Mouse (Mus musculus): ENCODE measurements around the gene Cd83.

Gene Cd83

DNA sequence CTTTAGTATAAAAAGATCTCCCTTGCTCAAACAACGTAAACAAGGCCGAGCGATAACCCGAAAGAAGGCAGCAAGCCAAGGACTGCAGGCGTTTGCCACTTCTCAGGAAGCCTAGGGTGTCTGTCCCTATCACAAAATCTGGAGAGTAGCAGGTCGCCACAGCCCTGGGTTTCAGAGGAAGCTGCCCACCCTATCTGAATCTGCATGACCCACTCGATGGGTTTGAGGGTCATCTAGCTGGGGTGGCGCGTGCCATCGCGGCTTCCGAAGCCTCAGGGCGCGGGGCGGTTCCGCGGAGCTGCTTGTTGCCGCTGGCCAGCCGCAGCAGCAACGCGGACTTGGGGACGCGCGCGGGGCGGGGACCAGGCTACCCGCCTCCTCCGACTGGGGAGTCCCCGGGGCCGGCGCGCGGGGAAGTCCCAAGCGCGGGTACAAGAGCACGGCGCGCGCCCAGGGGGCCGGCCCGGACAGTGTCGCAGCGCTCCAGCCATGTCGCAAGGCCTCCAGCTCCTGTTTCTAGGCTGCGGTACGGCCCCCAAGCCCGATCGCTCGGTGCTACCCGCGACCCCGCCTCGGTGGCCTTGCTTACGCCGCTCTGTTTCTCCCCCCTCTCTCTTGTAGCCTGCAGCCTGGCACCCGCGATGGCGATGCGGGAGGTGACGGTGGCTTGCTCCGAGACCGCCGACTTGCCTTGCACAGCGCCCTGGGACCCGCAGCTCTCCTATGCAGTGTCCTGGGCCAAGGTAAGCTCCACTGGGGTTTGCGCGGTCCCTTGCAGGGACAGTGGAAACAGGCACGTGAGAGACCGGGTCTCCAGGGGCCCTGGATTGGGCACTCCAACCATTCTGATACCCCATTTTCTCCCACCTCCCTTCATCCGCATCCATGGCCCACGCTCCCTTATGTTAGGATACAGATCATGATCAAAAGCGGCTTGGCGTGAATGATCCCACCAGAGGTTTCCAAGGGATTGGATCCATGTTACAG lies at the start of gene Cd83:
TSS of gene Cd83 (plus strand) at position 51 of the 987 bp plus-strand sequence.
- in situ Hi-C loops (cut with MboI, MseI), result no loop called here

DNA sequence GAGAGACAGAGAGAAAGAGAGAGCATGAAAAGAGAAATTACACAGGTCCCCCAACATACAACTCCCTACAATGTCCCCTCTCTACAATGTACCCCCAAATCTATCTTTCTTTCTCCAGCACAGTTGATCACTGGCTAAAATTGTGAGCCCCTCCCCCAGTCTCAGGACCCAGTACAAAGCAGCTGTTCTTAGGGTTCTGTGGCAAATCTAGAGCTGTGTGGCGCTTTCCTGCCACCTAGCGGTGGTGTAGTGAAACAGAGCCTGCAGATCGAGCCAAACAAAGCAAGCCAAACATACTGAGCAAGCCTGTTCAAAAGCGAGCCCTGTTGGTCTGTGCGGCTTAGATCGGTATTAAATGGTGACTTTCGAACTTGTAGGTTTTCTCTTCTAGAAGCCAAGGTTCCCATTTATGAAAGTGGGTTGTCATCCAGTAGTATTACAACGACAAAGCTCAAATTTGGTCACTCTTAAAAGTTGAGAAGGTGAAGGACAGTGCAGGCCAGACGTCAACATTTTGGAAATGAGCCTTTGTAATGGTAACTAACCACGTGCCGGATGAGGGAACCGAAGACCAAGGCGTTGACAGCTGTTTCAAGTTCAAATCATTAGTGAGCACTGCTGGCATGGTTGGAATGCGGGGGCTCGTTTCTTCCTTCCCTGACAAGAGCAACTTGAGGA lies 44.8 kb upstream of the Cd83 start:
- in situ Hi-C loops (cut with MboI, MseI), result loop anchor here (5.0 kb wide), 2 partner anchors 63 to 142 kb away; no protein-coding TSS in a partner anchor

DNA sequence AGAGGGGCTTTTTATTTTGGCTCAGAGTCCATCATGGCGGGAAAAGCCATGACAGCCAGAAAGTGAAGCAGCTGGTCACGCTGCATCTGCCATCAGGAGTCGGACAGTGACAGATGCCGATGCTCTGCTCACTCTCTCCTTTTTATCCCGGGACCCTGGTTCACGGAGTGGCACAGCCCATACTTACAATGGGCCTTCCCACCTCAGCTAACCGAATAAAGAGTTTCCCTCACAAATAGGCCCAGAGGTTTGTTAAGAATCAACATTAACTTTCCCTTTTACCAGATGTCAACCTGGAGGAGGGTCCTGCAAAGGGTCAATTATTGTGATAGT lies 44.3 kb upstream of the Cd83 start:
- in situ Hi-C loops (cut with MboI, MseI), result no loop called here

DNA sequence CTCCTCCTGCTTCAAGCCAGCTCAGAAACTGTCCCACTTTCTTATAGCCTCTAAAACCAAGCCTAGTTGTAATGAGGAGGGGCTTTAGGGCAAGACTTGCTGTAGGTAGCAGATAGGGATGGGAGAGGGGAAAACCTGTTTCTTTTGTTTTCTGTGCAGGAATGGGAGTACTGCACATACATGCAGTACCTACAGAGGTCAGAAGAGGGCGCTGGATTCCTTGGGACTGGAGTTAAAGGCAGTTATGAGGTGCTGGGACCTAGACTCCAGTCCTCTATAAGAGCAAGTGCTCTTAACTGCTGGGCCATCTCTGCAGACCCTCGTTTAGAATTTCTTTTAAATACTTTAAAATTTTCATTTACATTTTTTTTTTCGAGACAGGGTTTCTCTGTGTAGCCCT lies 41.9 kb upstream of the Cd83 start:
- in situ Hi-C loops (cut with MboI, MseI), result no loop called here

DNA sequence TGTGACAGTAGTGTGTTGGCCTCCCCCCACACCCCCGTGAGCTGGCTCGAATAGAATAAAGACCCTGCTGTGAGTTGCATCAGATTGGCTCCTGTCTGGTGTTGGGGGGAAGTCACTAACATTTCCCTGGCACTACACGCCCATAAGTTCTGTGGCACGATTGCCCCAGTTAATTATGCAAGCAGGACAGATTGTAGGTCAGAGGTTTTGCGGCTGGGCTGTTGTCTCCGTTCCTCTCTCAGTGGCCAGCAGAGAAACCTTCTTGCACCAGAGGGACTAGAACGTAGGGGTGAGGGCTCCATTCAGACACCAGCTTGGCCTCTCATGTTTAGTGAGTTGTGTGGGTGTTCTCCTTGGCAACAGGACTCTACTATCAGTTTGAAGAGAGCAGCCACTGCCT lies 40.3 kb upstream of the Cd83 start:
- in situ Hi-C loops (cut with MboI, MseI), result no loop called here

DNA sequence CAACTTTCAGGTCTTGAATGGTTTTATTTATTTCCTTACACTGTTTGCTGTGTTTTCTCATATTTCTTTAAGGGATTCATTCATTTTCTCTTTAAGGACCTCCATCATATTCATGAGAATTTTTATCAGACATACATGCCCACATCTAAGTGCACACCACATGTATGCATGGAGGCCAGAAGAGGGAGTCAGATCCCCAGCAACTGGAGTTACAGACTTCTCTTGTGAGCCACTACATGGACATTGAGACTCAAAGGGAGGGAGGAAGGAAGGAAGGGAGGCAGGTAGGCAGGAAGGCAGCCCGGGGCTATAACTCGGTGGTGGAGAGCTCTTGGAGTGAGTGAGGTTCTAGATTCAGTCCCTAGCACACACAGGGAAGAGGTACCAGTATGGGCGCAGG lies 34.3 kb upstream of the Cd83 start:
- in situ Hi-C loops (cut with MboI, MseI), result loop anchor here (25.0 kb wide), 1 partner anchor 538 kb away; no protein-coding TSS in a partner anchor

DNA sequence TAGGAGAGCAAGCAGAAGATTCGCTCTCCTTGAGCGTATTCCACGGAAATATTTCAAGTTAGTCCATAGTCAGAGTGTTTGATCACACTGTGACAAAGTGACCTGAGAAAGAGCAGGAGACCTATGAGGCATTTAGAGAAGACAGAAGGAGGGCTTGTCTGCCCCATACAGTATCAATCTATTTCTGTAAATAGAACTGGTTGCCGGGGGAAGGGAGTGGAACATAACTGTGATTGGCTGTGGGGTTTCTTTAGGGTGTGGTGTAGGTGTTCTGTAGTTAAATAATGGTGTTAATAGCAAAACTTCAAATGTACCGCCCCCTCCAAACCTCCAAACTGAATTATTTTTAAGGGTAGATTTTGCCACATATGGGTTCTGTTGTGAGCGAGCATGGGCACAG lies 33.6 kb upstream of the Cd83 start:
- in situ Hi-C loops (cut with MboI, MseI), result loop anchor here (25.0 kb wide), 1 partner anchor 539 kb away; no protein-coding TSS in a partner anchor

DNA sequence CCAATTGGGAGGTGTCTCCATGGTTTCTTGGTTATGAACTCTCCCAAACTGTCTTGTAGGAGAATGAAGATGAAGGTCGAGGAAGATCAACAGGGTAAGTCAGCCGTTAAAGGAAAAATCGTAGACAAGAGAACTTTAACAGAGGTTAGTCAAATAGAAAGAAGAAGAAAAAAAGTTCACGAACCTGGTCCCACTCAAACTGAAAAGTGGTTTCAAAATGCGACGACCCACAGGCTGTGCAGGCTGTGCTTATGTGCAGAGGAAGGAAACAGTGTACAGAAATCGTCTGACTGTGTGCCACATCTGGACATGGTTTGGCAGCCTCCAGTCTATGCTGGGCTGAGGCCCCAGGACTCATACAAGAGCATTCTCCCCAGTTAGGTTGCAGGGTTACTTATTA lies 32.2 kb upstream of the Cd83 start:
- in situ Hi-C loops (cut with MboI, MseI), result loop anchor here (25.0 kb wide), 1 partner anchor 540 kb away; no protein-coding TSS in a partner anchor

DNA sequence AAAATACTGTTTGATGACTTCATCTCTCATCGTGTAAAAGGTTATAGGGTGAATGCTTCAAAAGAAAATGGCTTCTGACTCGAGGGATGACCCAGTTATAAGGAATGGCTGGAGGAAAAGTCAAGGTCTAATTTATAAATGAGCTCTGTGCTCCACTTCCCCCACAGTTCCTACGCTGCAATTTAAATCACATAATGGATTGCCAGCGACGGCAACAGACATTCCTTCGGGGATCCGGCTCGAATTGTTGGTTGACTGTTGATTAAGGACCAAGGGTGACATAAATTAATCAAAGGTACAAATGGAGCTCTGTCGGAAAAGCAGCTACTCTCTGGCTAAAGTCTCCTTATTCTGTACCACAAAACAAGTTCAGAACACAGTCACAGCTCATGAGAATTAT lies 30.9 kb upstream of the Cd83 start:
- in situ Hi-C loops (cut with MboI, MseI), result loop anchor here (25.0 kb wide), 1 partner anchor 541 kb away; no protein-coding TSS in a partner anchor

DNA sequence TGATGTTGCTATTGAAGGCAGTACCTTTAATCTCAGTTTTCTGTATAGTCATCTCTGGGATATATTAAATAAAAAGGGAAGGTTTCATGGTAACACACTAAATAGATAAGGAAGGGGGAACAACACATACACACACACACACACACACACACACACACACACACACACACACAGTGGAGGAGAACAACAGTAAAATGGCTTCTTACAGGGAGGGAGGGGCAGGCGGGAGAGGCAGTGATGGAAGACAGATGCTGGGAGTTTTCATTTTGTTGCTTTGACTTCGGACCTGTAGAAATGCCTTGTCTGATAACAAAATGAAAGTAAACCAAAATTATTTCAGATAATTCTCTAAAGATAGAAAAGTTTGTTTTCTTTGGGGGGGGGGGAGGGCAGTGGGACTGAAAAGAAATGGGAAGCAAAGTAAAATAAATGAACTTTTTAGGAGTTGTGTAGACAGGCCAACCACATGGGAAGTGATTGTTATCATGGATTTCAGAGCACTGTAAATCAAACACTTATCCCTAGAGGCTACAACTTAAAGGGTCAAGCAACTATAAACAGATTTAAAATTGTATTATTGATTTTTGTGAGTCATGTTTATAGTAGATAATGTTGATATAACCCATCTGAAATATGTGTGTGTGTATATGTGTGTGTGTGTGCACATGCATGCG lies 30.0 kb upstream of the Cd83 start:
- in situ Hi-C loops (cut with MboI, MseI), result loop anchor here (25.0 kb wide), 1 partner anchor 542 kb away; no protein-coding TSS in a partner anchor

DNA sequence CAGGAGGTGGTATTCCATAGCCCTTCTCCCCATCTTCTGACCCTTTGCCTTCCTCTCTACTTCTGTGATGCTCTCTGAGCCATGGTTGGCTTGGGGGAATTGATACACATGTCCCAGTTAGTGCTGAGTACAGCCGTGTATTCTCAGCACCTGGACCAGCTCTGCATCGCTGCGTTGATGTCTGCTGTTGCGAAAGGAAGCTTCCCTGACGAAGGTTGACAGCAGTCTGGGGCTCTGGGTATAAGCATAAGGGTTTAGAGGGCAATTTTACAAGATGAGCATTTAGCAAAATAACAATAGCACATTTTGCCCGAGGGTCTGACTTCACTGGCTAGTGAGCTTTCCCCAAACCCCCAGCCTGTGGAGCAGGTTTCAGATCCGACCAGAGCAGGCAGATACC lies 29.0 kb upstream of the Cd83 start:
- in situ Hi-C loops (cut with MboI, MseI), result loop anchor here (25.0 kb wide), 1 partner anchor 543 kb away; no protein-coding TSS in a partner anchor

DNA sequence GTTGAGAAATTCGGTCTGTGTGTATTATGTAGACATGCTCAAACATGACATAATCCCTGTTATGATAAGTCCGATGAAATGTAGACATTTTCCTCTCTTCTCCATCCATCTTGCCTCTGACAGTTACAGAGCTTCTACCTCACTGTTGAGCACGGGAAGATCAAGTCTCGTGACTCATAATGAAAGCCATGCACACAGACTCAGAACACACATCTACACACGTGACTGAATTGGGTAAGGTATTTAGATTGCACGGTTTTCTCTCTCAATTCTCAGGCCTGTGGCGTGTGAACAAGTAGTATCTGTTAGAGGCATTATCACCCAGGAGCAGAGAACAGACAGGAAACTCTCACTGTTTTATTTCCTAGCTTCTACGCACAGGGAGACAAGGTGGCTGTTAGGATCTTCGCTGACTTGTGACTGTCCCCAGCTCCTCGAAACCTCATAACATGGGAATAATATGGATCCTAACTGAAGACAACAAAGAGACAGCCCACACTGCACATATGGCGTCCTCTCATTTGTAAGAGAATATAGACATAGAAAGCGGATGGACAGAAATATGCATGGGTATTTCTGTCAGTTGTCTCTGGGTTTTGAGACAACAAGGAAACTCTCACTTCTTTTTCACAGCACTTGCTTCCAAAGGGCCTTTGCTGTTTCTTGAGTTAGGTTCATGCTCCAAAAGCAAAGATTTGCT lies 23.3 kb upstream of the Cd83 start:
- in situ Hi-C loops (cut with MboI, MseI), result loop anchor here (5.0 to 25.0 kb wide), 2 partner anchors 41 to 549 kb away; no protein-coding TSS in a partner anchor

DNA sequence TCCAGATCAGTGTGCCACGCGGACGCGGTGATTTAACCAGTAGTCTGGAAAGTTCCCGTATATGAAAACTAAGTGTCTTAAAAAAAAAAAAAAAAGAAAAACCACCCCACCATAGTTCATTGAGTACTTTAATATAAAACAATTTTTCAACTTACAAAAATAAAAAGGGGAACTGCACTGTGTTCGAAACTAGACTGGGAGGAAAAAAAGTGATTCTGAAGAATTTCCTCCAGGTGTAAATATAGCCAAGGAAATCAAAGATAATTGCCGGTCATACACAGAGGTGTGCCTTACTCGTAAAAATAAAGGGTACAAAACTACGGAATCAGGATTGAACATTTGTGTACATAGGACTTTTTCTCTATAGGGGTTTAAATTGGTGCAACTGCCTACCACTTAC lies 21.7 kb upstream of the Cd83 start:
- in situ Hi-C loops (cut with MboI, MseI), result loop anchor here (5.0 to 25.0 kb wide), 2 partner anchors 39 to 551 kb away; no protein-coding TSS in a partner anchor

DNA sequence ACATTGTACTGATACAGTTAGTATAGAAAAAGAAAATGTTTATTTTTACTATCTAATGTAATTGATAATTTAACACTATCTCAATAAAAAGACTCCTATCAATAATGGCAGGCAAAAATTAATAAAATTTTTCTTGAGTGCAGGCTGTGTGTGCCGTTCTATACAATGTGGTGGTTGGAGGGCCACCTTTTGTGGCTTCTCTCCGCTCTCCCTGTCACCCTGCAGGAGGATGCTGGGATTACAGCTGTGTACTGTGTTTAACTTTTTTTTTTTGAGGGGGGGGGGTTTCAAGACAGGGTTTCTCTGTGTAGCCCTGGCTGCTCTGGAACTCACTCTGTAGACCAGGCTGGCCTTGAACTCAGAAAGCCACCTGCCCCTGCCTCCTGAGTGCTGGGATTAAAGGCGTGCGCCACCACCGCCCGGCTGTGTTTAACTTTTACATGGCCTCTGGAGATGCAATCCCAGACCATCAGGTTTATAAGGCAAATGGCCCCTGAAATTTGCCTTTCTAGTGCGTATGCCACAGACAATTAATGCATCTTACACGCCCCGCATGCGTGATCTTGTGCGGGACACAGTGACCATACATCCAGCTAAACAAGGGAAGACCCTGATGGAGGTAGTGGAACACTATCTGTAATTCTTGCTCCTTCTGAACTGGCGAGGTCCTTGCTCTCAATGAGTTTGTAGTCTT lies 21.1 kb upstream of the Cd83 start:
- in situ Hi-C loops (cut with MboI, MseI), result loop anchor here (5.0 to 25.0 kb wide), 2 partner anchors 39 to 551 kb away; no protein-coding TSS in a partner anchor

DNA sequence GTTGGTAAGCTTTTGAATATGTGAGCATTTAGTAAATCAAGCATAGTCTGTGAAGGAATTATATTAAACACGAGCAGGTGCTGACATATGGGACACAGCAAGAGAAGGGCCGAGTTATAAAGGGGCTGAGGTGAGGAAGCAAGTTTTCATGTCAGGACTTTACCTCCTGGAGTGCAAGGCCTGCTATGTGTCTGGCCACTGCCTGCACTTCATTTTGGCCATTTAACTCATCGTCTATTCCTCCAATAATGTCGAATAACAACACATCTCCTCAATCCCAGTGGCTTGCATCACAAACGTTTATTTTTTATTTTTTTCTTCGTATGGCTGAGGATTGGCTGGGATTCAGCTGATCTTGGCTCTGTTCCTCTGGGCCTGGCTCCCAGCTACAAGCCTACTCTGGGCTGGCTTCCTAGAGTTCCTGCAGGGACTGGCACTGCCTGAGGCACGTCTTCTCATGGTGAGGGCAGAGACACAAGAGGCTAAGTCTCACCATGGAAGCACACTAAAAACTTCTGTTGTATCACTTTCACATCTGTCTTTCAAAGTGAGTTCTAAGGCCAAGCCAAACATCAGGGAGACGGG lies 20.5 kb upstream of the Cd83 start:
- in situ Hi-C loops (cut with MboI, MseI), result loop anchor here (5.0 to 25.0 kb wide), 2 partner anchors 38 to 552 kb away; no protein-coding TSS in a partner anchor

DNA sequence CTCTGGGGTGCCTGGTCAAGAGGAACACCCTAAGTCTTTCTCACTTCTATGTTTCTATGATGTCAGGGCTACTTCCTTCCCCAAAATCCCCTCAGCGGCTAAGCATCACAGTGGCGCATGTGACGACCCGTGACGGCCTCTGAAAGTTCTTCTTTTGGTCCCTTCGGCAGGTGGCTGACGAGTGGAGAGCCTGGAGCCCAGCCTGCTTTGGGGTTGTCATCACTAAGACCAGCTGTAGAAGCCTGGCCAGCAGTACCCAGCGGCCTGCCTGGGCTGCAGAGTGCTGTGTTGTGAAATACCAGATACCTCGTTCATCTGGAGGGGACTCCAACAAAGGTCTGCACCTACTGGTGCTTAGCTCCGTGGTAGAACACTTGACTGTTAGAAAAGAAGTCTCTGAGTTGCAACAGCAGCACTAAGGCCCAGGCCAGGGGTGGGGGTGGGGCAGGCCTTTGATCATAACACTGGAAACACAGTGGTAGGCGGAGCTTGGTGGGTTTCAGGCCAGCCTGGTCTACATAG lies 19.2 kb upstream of the Cd83 start:
- in situ Hi-C loops (cut with MboI, MseI), result loop anchor here (25.0 kb wide), 1 partner anchor 553 kb away; no protein-coding TSS in a partner anchor

DNA sequence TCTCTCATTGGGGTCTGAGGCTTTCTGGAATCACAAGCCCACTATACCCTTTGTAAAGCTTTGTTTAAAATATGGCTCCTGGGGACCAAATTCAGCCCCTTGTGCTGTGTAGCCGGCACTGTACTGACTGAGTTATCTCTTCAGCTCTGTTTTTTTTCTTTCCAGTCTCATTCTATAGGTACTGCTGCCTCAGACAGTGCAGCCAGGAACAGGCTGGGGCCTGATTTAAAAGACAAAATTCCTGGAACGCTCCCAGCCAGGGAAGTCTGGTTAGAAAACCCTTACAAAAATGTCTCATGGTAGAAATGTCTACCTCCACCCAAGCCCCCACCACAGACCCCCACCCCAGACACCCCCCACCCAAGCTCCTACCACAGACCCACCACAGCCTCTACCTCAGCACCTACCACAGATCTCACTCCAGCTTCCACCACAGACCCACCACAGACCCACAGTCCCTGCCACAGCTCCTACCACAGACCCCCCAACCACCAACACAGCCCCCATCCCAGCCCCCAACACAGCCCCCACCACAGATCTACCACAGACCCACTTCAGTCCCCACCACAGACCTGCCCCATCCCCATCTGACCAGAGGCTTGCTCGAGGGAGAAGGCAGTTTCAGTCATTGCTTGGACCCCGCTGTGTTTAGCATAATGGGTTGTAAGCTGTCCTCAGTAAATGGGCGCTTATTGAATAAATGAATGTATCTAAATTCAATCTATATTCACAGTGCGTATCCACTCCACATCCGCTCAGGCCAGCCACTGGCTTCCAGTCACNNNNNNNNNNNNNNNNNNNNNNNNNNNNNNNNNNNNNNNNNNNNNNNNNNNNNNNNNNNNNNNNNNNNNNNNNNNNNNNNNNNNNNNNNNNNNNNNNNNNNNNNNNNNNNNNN lies 17.5 kb upstream of the Cd83 start:
- in situ Hi-C loops (cut with MboI, MseI), result loop anchor here (25.0 kb wide), 1 partner anchor 555 kb away; no protein-coding TSS in a partner anchor

DNA sequence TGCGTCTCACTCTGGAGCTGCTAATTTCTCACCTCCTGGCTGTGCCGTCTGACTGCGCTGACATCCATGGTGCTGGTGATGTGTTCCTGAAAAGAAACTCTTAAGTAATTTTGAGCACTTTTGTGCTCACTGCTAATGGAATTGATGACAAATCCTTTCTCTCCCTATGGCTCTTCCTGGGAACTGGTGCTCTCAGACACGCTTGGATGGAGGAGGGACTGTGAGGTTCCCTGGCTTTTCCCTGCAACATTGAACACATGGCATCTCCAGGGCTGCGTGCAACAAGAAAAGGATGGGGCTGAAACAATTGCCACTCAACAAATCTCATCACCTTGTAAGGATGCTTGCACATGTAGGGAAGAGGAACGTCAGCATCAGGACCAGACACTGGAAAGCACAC lies 11.6 kb upstream of the Cd83 start:
- in situ Hi-C loops (cut with MboI, MseI), result loop anchor here (10.0 to 25.0 kb wide), 2 partner anchors 561 to 1032 kb away; no protein-coding TSS in a partner anchor
